Mouse (Mus musculus) kidney, adult 2 months (tissue): Measurements from ENCODE around the gene Plekhh3.

ENCODE experiments used
- CTCF ChIP-seq: fragments of 200-500 bp; conservative IDR thresholded peaks from 2 replicates; pipeline ENCODE4 v1.5.1; 2011; ENCODE audit warnings: low read depth, mild to moderate bottlenecking, control low read depth, low read length, moderate library complexity, mixed read lengths; ENCODE audit not compliant: insufficient read depth, insufficient read length
- POLR2A ChIP-seq: fragments of 200-500 bp; IDR thresholded peaks from one replicate; pipeline ENCODE4 v1.6.1; 2011; ENCODE audit warnings: low read depth, low read length, control low read depth

DNA sequence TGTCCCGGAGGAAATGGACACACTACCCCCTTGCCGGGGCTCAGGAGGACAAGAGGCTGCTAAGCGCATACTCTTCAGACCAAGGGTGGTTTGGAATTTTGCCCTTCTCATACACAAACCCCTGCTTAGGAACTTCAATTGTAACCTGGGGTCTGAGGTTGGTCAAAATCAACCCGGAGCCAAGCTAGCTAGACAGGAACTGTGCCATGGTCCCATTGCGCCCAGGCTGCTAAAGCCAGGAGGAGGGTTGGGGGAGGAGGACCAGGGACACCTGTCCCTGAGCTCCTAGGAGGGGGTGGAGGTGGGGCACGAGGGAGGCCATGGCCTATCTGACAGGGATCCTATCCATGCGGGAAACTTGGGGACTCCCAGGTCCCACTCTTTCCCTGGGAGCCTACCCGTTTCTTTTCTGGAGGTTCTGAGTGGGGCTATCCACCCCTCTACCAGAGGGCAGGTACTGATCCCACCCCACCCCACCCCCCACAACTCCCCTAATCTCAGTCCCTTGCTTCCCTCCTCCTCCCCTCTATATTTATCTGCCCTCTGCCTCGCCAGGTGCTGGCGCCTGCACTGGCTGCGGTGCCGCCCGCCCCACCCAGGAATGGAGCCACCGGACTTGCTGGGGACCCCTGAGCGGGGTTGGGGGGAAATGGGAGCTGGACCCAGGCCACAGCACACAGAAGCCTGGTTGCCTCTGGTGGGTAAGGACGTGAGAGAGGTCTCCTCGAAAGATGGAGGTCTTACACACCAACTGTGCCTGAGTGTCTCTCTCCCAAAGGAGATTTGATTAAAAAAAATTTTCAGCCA, 1.6 kb downstream of the Plekhh3 start:
- no peak for TF ChIP-seq CTCF
- TF ChIP-seq POLR2A: no peak
